Mouse (Mus musculus) kidney, adult 8-10 months (tissue): ENCODE measurements around the gene Ttc7.

Experiments used
- DNase-seq, 2 experiments: peaks; one replicate each; pipeline ENCODE4 v3.0.0; 2022

The Ttc7 gene

DNA sequence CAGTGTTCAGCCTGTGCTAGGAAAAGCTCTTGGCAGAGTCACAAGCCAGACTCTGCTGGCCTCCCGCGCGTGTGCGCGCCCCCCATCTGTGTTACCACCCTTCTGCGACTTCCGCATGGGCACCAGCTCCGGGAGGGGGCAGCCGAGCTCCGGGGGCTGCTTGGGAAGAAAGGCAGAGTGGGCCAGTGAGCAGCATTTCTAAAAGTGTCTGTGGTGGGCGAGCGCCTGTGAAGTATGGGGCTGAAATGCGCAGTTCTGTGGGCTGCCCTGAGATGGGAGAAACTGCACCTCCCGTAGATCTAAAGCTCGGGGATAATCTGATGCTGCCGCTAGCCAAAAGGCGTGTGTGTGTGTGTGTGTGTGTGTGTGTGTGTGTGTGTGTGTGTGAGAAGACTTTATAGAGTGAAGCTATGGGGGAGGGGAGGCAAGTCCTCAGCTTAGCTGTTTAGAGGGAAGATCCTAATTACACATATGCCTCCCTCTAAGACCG is 86.6 kb downstream of the Ttc7 start:
- no peak for DNase-seq

DNA sequence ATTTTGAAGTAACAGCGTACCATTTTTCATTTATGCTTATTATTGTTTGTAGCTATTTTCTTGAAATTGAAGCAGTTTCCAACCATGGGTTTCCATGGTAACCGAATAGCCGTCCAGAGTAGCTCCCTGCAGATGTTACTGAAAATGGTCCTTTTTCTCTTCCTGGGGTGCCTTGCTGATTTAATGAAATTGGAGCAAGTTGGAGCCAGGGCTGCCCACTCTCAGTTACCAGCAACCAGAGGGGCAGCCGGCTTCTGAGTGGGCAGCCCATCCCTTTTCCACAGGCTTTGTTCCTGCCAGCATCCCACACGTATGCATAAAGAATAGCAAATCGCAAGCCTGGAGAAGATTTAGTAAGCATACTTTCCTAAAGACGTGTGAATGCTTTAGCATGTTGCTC is 89.5 kb downstream of the Ttc7 start:
- no peak for DNase-seq

DNA sequence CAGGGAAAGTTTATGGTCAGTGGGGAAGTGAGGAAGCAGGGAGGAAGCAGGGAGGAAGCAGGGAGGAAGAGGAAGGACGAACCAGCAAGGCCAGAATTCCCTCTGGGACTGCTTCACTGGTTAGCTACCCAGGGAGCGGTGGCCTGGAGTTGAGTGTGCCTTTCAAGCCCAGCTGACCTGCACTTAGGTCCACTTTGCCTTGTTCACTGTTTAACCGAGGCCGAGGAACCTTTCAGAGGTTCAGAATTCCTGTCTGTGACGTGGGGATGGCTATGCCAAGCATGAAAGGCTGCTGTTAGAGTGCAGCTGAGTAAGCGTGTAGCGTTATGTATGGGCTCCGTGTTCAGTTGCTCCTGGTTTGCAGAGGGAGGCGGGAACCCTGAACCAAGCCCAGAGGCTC is 90.6 kb downstream of the Ttc7 start:
- DNase-seq, result peak; percentile 41 to 54

DNA sequence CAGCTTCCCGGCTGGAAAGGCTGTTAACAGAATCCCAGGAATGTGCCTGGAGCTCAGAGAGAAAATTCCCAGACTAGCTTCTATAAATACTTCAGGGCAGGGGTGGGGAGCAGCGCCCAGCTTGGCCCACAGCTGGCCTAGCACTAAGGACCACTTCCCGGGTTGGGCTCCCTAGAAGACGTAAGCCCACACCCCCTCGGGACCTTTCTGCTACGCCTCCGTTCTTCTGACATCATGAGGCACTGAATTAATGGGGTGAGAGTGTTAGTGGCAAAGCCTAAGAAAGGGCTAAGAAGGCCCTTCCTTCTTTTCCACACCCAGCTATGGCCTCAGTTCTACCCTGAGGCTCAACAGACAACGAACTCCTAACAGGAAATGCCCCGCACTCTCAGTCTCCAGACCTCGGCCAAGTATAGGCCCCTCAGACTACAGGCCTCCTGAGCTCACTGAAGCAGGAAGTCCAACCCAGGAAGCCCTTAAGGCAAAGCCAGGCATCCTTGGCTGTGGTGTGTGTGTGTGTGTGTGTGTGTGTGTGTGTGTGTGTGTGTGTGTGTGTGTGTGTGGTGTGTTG is 93.3 kb downstream of the Ttc7 start:
- DNase-seq, result no peak

DNA sequence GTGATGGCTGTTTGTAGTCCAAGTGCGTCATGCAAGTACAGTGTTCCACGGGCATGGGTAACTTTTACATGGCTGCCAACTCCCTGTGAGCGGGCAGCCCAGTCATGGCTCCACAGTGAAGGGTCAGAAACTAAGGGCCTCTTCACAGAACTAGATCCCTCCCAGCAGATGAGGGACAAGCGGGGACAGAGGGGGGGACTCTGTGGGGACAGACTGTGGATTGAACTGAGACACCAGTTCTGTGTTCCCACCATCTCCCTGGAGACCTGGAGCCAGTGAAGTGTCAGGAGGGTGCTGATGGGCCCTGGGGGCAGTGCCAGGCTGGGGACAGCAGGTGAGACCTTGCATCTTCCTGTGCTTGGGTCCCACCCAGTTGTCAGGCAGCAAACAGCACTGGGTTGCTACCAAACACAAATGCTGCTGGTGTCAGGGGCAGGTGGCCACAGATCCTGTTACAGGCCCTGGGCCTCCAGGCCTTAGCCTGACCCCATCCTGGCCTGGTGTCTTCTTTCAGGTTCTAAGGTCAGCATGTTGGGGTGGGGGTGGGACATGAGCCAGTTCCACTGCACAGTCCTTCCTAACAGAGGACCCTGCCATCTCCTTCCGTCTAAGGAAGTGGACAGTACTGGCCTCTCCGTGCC is 94.3 kb downstream of the Ttc7 start:
- DNase-seq, result no peak

DNA sequence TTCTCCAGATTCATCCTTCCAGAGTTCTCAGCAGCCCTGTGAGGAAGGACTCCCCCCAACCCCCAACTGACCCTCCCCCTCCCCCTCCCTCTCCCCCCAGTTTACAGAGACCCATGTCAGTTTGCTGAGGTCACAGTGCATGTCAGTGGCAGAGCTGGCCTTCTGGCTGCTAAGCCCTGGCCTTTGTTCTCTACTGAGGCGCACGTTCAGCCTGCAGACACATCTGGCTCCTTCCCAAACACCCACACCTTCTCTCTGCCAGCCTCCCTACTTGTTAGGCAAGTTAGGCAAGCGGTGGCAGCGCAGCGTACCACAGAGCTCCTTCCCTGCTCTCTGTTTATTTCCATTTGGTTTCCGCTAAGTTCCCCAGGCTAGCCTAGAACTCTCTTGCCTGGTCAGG is 94.8 kb downstream of the Ttc7 start:
- DNase-seq, result peak; percentile 41 to 70

DNA sequence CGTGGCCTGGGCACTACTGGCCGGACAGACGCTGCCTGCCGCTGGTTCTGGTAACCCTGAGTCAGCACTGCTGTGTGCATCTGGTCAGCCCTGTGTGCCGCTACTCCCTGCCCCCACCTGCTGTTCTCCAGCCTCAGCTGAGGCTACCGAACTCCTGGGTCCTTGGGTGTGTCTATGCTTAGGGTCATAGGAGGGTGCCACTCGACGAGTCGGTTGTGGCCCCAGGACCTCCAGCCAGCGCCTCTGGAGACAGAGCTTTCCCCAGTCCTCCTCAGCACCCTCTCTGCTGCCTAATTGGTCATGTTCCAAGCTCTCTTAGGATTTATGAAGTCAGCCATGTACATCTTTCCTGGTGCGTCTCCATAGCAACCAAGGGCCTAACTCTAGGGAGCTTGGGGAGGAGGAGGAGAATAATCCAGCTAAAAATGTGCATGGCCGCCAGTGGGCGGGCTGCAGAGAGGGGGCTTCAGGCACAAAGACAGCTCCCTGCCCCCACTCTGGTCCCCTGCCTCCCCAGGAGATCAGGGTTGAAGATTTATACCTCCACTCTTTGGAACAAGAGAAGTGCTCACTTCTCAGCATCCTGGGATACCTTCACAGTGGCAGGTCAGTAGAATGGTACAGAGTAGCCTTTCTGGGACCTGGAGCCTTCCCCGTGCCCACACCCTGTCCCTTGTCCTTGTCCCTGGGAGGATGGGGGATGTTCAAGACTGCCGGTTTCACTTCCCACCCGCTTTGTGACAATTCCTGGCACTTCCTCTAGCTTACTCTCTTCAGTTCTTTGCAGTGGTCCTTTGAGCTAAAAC is 95.9 kb downstream of the Ttc7 start:
- DNase-seq, result no peak

DNA sequence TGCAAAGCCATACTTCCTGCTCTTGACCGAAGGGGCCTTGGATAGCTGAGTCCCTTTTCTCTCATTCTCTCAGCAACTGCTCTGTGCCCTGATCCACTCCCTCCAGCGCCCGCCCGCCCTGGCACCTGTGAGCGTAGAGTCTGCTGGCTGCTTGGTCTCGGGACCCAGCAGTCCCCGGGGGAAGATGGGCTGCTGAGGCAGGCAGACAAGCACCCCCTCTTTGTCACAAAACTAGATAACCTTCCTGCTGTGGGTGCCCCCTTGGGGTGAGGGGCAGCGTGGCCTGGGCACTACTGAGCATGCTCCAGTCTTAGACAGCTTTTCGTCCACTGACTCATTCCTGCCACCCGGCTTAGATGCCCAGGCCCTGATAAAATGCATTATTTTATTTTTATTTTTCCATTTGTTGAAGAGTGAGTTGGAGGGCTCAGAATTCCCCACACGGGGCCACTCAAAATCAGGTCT is 96.5 kb downstream of the Ttc7 start:
- no peak for DNase-seq

DNA sequence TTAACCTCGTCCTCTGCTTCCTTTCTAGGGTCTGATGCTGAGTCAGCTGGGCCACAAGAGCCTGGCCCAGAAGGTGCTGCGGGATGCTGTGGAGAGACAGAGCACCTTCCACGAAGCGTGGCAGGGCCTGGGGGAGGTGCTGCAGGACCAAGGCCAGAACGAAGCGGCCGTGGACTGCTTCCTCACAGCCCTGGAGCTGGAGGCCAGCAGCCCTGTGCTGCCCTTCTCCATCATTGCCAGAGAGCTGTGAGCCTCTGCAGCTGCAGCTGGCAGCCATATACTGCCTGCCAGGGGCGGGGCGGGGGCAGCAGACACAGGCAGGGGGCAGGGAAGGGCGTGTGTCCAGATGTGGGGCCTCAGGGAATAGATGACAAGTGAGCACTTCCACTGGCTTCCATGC is 97.1 kb downstream of the Ttc7 start:
- DNase-seq, result no peak

DNA sequence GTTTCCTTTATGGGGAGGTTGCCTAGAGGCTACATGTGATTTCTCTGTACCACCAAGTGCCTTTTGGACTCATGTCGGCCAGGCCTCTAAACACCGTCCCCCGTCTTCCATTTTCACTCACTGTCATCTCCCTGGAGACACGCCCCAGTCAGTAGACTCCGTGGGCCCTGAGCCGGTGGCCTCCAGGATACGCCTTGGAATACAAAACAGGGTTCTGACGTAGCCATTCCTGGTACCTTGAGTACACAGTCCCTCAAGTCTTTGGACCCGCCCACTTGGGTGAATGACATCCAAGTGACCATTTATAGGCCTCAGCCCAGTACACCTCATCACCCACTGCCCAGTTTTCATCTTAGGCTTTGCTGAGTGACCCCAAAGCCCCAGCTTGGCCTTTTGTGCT is 98.0 kb downstream of the Ttc7 start:
- no peak for DNase-seq

DNA sequence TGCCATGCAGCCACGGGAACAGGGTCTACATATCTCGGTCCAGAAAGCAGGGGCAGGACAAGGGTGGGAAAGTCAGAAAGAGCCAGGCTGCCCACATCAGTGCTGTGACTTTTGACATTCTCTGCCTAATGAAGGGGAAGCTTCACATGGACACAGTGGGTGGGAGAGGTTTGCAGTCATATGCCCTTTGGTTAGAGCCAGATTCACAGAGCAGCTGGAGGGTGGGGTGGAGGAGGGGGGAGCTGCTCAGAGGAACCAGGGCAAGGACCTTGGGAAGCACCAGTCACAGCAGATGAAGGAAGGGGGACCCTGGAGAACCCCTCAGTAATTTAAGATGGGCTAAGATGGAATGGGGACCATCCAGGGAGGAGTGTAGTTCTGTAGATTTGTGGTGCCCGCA is 103.1 kb downstream of the Ttc7 start:
- DNase-seq, result no peak

DNA sequence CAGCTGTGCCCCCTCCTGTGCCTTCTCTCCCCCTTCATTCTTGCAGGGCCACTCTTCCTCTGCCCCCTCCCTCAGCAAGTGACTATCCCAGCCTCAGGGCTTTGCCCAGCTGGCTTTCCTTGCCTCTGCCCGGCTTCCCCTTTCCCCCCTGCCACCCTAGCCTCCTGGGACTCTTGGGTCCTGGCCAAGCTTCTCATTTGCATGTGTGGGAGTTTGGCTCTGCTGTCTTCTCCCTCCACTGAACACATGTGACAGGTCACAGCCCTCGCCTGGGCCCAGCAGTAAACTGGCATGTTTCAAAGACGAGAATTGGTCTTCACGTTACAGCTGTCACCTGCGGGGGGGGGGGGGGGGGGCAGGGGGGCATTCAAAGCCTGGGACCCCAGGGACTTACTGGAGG is 104.4 kb downstream of the Ttc7 start:
- peak in 1 of 2 experiments; percentile 35 for DNase-seq

DNA sequence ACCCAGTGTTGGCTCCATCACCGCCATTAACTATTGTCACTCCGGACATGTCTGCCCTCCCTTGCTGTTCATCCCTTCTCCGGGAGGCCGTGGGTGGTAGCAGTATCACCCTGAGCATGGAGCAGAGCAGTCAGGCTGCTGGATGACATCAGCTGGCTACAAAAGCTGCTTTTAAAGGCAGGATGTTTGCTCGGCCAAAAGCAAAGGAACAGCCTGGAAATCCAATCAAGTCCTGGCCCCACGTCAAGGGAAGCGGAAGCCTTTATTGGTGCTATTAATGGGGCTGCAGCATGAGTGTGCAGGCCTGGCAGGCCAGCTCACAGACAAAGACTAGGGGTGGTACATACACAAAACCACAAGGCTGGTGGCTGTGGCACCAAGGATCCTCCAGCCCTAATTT is 108.6 kb downstream of the Ttc7 start:
- peak; percentile 33 to 34 for DNase-seq

DNA sequence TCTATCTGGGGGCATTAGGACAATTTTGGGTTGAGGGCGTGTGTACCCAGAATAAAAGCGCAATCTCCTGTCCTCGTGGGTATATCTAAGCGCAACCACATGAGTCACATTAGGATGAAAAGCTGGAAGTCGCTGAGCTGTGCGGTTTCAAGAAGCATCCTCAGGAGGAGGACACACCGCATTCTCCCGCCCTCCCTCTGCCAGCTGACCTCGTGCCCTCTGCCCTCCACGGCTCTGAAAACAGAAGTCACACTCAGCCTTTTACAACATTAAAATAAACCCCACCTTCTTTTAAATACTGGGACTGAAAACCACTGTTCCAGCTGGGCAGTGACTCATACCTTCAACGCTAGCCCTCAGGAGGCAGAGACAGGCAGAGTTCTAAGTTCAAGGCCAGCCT is 114.4 kb downstream of the Ttc7 start:
- no peak for DNase-seq

DNA sequence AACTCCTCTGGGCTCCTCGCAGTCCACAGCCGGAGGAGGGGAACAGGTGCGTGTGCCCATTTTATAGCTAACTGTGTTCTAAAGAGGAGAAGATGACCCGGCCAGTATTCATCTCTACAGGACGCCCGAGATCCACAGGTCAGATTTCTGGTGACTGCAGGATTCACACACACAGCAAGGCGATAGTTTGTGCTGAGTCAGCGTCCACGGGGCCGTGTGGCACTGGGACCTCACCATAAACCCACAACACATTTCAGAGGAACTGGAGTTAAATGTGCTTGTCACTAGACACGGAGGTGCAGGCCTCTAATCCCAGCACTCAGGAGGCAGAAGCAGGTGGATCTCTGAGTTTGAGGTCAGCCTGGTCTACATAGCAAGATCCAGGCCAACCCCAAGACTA is 119.8 kb downstream of the Ttc7 start:
- no peak for DNase-seq

DNA sequence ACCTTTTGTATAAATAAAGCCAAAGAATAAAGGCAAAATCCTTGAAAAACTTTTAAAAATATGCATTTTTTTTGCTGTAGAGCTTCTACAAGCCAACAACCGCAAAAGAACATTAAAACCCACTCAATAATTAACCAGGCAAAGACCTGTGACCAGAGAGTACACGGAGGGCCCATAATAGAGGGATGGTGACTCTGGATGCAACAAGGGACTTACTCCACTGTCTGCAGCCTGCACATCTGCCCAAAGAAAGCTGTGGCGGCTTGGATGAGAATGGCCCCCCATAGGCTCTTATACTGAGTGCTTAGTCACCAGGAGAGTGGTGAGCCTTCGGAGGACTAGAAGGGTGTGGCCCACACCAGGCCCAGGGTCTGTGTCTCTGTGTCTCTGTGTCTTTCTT is 120.8 kb downstream of the Ttc7 start:
- DNase-seq, result no peak

DNA sequence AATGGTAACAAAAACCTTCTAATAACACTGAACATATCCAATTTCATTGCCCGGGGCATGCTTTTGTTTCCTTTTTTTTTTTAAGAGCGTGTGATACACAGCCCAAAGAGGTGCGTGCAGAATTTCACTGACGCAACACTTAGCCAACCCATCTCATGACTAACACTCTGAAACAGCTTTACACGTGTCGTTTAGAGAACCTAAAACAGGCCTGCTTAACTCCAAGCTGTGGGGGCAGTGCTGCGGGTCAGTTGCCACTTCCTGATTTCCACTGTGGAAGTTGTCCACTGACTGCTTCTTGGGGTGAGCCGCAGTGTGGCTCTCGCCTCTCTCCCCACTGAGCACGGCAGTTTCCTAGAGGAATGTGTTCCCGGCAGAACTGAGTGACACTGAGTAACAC is 122.9 kb downstream of the Ttc7 start:
- no peak for DNase-seq

DNA sequence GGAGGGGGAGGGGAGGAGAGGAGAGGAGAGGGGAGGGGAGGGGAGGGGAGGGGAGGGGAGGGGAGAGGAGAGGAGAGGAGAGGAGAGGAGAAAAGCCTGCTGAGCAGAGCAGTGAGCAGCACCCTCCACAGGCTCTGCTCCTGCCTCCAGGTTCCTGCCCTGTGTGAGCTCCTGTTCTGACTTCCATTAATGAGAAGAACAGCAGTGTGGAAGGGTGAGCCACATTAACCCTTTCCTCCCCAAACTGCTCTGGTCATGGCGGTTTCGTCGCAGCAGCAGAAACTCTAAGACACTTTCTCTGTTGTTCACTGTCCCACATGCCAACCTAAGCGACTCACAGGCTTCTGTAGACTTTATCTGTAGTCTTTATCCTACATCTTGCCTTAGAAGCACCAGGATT is 124.0 kb downstream of the Ttc7 start:
- DNase-seq, result no peak

DNA sequence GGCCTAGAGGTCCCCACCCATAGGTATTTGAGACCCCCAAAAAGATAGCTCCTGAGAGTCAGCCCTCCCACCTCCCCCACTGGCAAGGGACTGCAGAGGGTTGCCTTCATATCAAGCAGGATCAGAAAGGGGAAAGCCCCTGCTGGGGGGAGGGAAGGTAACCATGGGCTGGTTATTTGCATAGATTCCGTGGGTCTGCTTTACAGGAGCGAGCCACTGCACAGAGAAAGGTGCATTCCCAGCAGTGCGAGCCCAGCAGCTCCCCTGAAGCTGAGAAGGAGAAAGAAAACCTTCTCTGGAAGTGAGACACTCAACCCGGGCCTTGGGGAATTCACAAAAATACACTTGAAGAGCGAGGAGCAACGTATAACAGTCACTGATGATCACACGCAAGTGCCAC is 135.4 kb downstream of the Ttc7 start:
- no peak for DNase-seq

DNA sequence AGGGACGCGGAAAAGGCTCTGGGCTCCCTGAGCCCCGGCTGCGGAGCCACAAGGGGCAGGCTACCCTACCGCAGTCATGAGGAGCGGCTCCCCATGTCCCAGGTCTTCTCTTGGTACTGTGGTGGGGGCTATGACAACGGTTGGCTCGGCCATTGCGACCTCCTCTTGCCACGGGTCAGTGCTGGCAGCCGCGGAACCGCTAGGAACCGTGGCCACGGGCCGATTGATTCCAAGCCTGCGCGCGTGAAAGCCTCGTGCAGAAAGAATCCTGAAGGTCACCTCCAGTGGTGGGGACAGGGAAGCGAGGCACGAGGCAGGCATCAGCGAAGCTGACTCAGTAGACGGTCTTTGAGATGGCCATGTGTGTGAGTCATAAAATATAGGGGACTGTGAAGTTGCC is 144.8 kb downstream of the Ttc7 start, which contains the start of gene Stpg4:
Stpg4 (minus strand) TSS at position 231 of the 400 bp plus-strand sequence.
- DNase-seq, result no peak

DNA sequence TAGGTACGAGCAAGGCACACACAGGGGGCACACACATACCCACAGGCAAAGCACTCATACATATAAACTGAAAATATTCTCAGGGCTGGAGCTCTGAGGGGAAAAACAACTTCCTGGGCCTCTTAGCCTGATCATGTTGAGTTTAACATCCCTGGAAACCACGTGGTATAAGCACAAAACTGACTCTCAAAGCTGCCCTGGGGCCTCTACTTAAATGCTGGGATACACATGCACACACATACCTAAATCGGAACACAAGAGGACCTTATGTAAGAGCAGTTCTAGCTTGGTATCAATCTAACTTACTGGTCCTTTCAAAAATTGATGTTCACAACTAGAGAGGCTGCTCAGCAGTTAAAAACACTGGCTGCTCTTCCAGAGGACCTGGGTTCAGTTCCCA is 146.7 kb downstream of the Ttc7 start:
- DNase-seq, result no peak
